Mouse (Mus musculus) forebrain, embryonic 15.5 days (tissue): ENCODE results near the gene Tsfm. TPM values are rescaled to one million over a fixed set of nuclear protein-coding genes. Genes with fewer than 3 reads are reported as not detected.
A peak's percentile ranks its signal among the peaks of the same experiment; 100 is the strongest.
"Not testable (repeated sequence)": the region's sequence is repeated elsewhere in the genome, so short reads cannot be mapped to it uniquely, and the experiment has no call there.

Experiments used
- ATAC-seq: fragments of 200-750 bp; cut with Nextera tagmentation; replicated peaks from 2 replicates; pipeline ENCODE4 v1.8.0; 2017; ENCODE audit warnings: mild to moderate bottlenecking, moderate TSS enrichment, moderate library complexity
- H3K27ac ChIP-seq: fragments of 300-500 bp; sonication (generic); replicated peaks from 2 replicates; pipeline ENCODE4 v1.5.1; 2015; ENCODE audit warnings: mild to moderate bottlenecking, inconsistent platforms
- H3K27me3 ChIP-seq: fragments of 300-500 bp; sonication (generic); 2 replicates; pipeline ENCODE4 v1.6.1; 2015; ENCODE audit warnings: inconsistent platforms
- H3K36me3 ChIP-seq: fragments of 300-500 bp; sonication (generic); 2 replicates; pipeline ENCODE4 v1.6.1; 2015; ENCODE audit warnings: mild to moderate bottlenecking, inconsistent platforms
- H3K4me1 ChIP-seq: fragments of 300-500 bp; sonication (generic); 2 replicates; pipeline ENCODE4 v1.6.1; 2015; ENCODE audit warnings: inconsistent platforms
- H3K4me2 ChIP-seq: fragments of 300-500 bp; sonication (generic); replicated peaks from 2 replicates; pipeline ENCODE4 v1.6.1; 2015; ENCODE audit warnings: mild to moderate bottlenecking, inconsistent platforms
- H3K4me3 ChIP-seq: fragments of 300-500 bp; sonication (generic); 2 replicates; pipeline ENCODE4 v1.5.1; 2015; ENCODE audit warnings: mild to moderate bottlenecking, inconsistent platforms
- H3K9ac ChIP-seq: fragments of 300-500 bp; sonication (generic); replicated peaks from 2 replicates; pipeline ENCODE4 v1.6.1; 2015; ENCODE audit warnings: mild to moderate bottlenecking, inconsistent platforms
- H3K9me3 ChIP-seq: fragments of 300-500 bp; sonication (generic); 2 replicates; pipeline ENCODE4 v1.6.1; 2016; ENCODE audit warnings: inconsistent platforms
- WGBS: fragments of 180-500 bp; shearing (Covaris S2); methylation state at CpG from one replicate; pipeline ENCODE4 v1.1.7; 2015; ENCODE audit warnings: mixed read lengths; 5-methylcytosine and 5-hydroxymethylcytosine counted together
- polyA plus RNA-seq: library from polyadenylated mRNA; unstranded; fragments of >200 nt; fragmentation: Nextera tagmentation; extraction: Ambion mirVana; gene quantifications from 2 replicates; pipeline ENCODE4 v1.2.1, GENCODE M21; 2015

The Tsfm gene
- polyA plus RNA-seq, result 67.3 and 70.6 TPM in 2 replicates

DNA sequence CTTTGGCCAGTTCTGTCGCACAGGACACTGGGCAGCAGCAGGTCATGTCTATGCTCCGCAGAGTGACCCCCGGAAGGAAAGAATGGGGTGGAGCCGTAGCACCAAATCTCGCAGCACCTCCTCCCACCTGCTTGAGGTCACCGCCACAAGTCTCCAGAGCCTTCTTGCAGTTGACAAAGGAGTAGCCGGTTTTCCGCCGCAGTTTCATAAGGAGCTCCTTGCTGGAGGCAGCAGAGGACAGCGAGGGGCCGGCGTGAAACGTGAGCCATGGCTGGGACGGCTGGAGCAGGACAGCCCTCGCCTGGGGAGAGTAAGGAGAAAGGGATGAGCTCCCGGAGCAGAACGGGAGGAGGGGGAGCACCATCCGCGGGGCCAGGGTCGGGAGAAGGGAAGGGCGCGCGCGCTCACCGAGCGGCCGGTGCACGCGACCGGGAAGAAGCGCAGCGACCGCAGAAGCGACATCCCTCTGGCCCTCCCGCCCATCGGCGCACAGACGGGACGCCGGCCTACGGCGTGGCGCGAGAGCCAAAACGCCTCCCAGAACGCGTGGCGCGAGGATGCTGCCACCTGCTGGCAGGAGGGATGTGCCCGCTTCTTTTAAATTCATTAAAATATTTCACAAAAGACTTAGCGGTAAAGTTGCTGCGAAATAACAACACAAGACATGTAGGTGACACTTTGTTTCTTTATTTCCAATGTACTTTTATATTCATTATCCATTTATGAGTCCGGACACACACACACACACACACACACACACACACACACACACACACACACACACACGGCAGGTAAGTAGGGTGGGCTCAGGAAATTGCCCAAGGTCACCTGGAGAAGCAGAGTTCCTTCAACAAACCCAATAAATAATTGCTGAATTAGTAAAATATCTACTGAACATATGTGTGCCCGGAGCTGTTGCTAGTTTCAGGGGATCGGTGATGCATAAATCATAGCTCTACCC lies at the start of gene Tsfm:
Tsfm (minus strand) TSS at position 505 of the 961 bp plus-strand sequence.
- Histone ChIP-seq H3K27ac (peak within 1 kb of the TSS; percentile 73), H3K4me1 (peaks cover 14% of the 10 kb centered on the region), H3K9ac (peak within 1 kb of the TSS; percentile 90), H3K4me3 (peak within 1 kb of the TSS; percentile 89), H3K4me2 (peak within 1 kb of the TSS; percentile 91), H3K27me3 (no peaks in the 10 kb centered on the region), H3K36me3 (peaks cover 27% of the 10 kb centered on the region), H3K9me3 (no peaks in the 10 kb centered on the region)
- WGBS, result 6% methylated on average over 56 of the region's 56 CpGs
- peak; percentile 87 for ATAC-seq

- Histone ChIP-seq H3K4me1 (peaks cover 41% of the 10 kb centered on the region), H3K4me2 (peak overlapping the region; percentile 76), H3K27me3 (peaks cover 19% of the 10 kb centered on the region), H3K9me3 (no peaks in the 10 kb centered on the region), H3K27ac (peak overlapping the region; percentile 83), H3K4me3 (peak overlapping the region; percentile 70), H3K36me3 (peaks cover 11% of the 10 kb centered on the region; the same call in 1 of the 2 replicates), H3K9ac (peak overlapping the region; percentile 59)
- peak; percentile 3; the same call in 1 of the 2 replicates for ATAC-seq
- 2% methylated on average over 65 of the region's 70 CpGs for WGBS
Observed at GRCm38 (mm10) chr10:127079665-127080391, 49.2 kb upstream of the Tsfm start.

- Histone ChIP-seq H3K4me1 (peaks cover 41% of the 10 kb centered on the region), H3K4me3 (peak overlapping the region; percentile 70), H3K9me3 (no peaks in the 10 kb centered on the region), H3K9ac (peak overlapping the region; percentile 59), H3K36me3 (peaks cover 3% of the 10 kb centered on the region; the same call in 1 of the 2 replicates), H3K27ac (peak overlapping the region; percentile 83), H3K27me3 (peaks cover 19% of the 10 kb centered on the region), H3K4me2 (peak overlapping the region; percentile 76)
- ATAC-seq, result peak; percentile 74
- under 1% methylated on average over 41 of the region's 49 CpGs for WGBS
Observed at GRCm38 (mm10) chr10:127078677-127079575, 48.3 kb upstream of the Tsfm start.

DNA sequence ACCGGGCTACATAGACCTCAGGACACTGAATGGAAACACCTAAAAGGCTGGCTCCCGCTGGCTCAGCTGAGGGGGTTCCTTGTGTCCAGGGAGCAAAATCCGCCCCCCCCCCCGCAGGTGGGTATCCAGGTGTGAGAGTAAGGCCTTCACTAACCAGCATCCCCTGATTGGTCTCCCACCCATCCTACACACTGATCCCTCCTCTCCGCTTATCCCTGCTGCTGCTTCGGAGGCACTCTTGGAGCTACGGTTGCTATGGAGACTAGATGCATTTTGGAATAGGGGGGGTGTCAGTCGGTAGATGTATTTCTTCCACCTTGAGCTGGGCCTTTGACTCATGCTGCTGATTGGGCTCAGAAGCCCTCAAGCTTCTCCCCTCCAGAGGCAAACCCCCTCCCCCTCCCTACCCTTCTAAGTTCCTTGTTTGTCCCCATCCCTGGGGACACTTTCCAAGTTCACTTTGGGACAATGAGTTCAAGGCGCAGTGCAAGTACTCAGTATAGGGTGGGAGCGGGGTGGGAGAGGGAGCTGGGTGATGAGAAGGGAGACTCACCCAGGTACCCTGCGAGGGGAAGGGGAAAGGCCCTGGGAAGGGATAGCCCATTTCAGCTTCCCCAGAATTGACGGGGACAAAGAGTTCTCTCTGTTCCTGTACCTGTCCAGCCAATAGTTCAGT lies 47.5 kb upstream of the Tsfm start:
- 2% methylated on average over 12 of the region's 12 CpGs for WGBS
- peaks cover 41% of the 10 kb centered on the region for H3K4me1 ChIP-seq

GRCm38 (mm10) chr10:127077515-127077914 lies 46.9 kb upstream of the Tsfm start:
- H3K9me3 ChIP-seq, result no peaks in the 10 kb centered on the region
- peaks cover 41% of the 10 kb centered on the region for H3K4me1 ChIP-seq
- H3K27me3 ChIP-seq, result peaks cover 13% of the 10 kb centered on the region
- H3K4me3 ChIP-seq, result peak overlapping the region; percentile 70
- peak overlapping the region; percentile 34 for H3K9ac ChIP-seq
- 3% methylated on average over 10 of the region's 10 CpGs for WGBS
- H3K36me3 ChIP-seq, result no peaks in the 10 kb centered on the region
- peak overlapping the region; percentile 76 for H3K4me2 ChIP-seq
- no peak for ATAC-seq
- H3K27ac ChIP-seq, result peak overlapping the region; percentile 83

More for the DNA sequence above, 47.5 kb upstream of the Tsfm start:
- Histone ChIP-seq H3K27ac (peak overlapping the region; percentile 83), H3K9me3 (no peaks in the 10 kb centered on the region), H3K4me3 (peak overlapping the region; percentile 70), H3K27me3 (peaks cover 17% of the 10 kb centered on the region), H3K36me3 (no peaks in the 10 kb centered on the region; the same call in 1 of the 2 replicates), H3K4me2 (peak overlapping the region; percentile 76), H3K9ac (peak overlapping the region; percentile 59)
- ATAC-seq, result peak; percentile 49

- Histone ChIP-seq H3K4me2 (no peak overlapping the region), H3K4me1 (peaks cover 31% of the 10 kb centered on the region), H3K27me3 (peaks cover 13% of the 10 kb centered on the region), H3K36me3 (no peaks in the 10 kb centered on the region), H3K9me3 (no peaks in the 10 kb centered on the region), H3K9ac (no peak overlapping the region), H3K27ac (no peak overlapping the region), H3K4me3 (no peak overlapping the region)
- no peak for ATAC-seq
- WGBS, result 52% methylated on average over 4 of the region's 4 CpGs
Observed at GRCm38 (mm10) chr10:127076082-127076481, 45.4 kb upstream of the Tsfm start.

DNA sequence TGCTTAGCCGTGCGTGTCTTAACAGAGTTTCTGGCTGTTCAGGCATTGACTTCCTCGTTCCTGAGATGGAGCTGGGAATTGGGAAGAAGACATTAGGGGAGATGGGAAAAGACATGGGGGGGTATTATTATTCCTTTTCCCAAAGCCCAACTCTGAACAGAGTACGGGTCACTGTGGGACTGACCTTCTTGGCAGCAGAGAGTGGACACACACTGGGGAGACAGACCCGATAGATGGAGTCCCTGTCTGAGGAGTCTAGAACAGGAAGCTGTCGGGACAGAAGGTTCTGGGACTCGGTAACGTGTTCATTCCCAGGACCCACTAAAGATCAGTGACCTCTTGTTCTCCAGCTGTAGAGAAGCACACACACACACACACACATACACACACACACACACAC lies 45.0 kb upstream of the Tsfm start:
- no peak overlapping the region for H3K4me2 ChIP-seq
- peaks cover 10% of the 10 kb centered on the region for H3K27me3 ChIP-seq
- 76% methylated on average over 8 of the region's 8 CpGs for WGBS
- H3K9me3 ChIP-seq, result no peaks in the 10 kb centered on the region
- peaks cover 31% of the 10 kb centered on the region for H3K4me1 ChIP-seq
- H3K27ac ChIP-seq, result no peak overlapping the region
- no peaks in the 10 kb centered on the region for H3K36me3 ChIP-seq
- no peak overlapping the region for H3K9ac ChIP-seq
- ATAC-seq, result no peak
- no peak overlapping the region for H3K4me3 ChIP-seq

- ATAC-seq, result no peak
- Histone ChIP-seq H3K9ac (no peak within 1 kb of the TSS), H3K27me3 (peaks cover 4% of the 10 kb centered on the region), H3K4me2 (no peak within 1 kb of the TSS), H3K4me1 (peaks cover 26% of the 10 kb centered on the region), H3K9me3 (no peaks in the 10 kb centered on the region), H3K27ac (no peak within 1 kb of the TSS), H3K36me3 (no peaks in the 10 kb centered on the region), H3K4me3 (no peak within 1 kb of the TSS)
- WGBS, result 69% methylated on average over 9 of the region's 9 CpGs
Observed at GRCm38 (mm10) chr10:127075080-127075479, 44.4 kb upstream of the Tsfm start, which contains the start of gene Agap2. Gene Agap2 (plus strand): TSS chr10:127075284.

DNA sequence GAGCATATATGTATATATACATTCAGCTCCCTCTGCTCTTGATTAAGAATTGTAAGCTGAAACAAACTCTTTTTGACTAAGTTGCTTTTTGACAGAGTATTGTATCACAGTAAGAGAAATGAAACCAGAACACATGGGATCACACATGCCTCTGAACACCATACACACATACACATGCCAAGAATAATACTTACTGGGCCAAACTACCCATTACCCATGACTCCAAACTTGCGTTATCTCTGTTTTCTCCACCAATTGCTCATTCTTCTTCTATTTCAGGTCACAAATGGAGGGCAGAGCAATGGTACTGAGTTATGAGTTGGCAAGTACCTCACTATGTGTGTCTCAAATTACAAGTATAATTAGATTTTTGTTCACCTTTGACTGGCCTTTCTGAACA lies 43.3 kb upstream of the Tsfm start:
- no peaks in the 10 kb centered on the region for H3K36me3 ChIP-seq
- ATAC-seq, result no peak
- no peak overlapping the region for H3K4me2 ChIP-seq
- H3K9ac ChIP-seq, result no peak overlapping the region
- no peak overlapping the region for H3K4me3 ChIP-seq
- peaks cover 27% of the 10 kb centered on the region for H3K4me1 ChIP-seq
- no peaks in the 10 kb centered on the region for H3K9me3 ChIP-seq
- H3K27ac ChIP-seq, result no peak overlapping the region
- H3K27me3 ChIP-seq, result no peaks in the 10 kb centered on the region; the same call in 1 of the 2 replicates
- 93% methylated on average over 1 of the region's 1 CpGs for WGBS

- not testable (repeated sequence) for H3K9ac ChIP-seq, H3K27ac ChIP-seq, H3K36me3 ChIP-seq, ATAC-seq, H3K4me3 ChIP-seq, H3K4me2 ChIP-seq, H3K27me3 ChIP-seq, H3K9me3 ChIP-seq
- 86% methylated on average over 2 of the region's 2 CpGs for WGBS
- peaks cover 30% of the 10 kb centered on the region for H3K4me1 ChIP-seq
Observed at GRCm38 (mm10) chr10:127072969-127073368, 42.3 kb upstream of the Tsfm start.

- H3K9ac ChIP-seq, H3K27me3 ChIP-seq, H3K27ac ChIP-seq, H3K9me3 ChIP-seq, H3K4me2 ChIP-seq, ATAC-seq, H3K4me3 ChIP-seq: not testable (repeated sequence)
- WGBS, result 77% methylated on average over 4 of the region's 4 CpGs
- H3K36me3 ChIP-seq, result peaks cover 14% of the 10 kb centered on the region
- peaks cover 24% of the 10 kb centered on the region for H3K4me1 ChIP-seq
Observed at GRCm38 (mm10) chr10:127072270-127072669, 41.6 kb upstream of the Tsfm start.
